Mouse (Mus musculus) embryonic facial prominence, embryonic 15.5 days (tissue): ENCODE measurements around the gene Col4a2. TPM values are rescaled to one million over a fixed set of nuclear protein-coding genes. Genes with fewer than 3 reads are reported as not detected.

Source experiments
- ATAC-seq: fragments of 200-750 bp; cut with Nextera tagmentation; 2 replicates; pipeline ENCODE4 v1.8.0; 2017; ENCODE audit warnings: low read depth, moderate TSS enrichment; ENCODE audit not compliant: insufficient number of reproducible peaks, low FRiP score, low TSS enrichment
- H3K27ac ChIP-seq: fragments of 300-500 bp; sonication (generic); replicated peaks from 2 replicates; pipeline ENCODE4 v1.5.1; 2015; ENCODE audit warnings: mild to moderate bottlenecking, inconsistent platforms
- H3K27me3 ChIP-seq: fragments of 300-500 bp; sonication (generic); 2 replicates; pipeline ENCODE4 v1.6.1; 2015; ENCODE audit warnings: inconsistent platforms
- H3K36me3 ChIP-seq: fragments of 300-500 bp; sonication (generic); 2 replicates; pipeline ENCODE4 v1.6.1; 2015; ENCODE audit warnings: mild to moderate bottlenecking, inconsistent platforms
- H3K4me1 ChIP-seq: fragments of 300-500 bp; sonication (generic); 2 replicates; pipeline ENCODE4 v1.6.1; 2015; ENCODE audit warnings: inconsistent platforms
- H3K4me2 ChIP-seq: fragments of 300-500 bp; sonication (generic); replicated peaks from 2 replicates; pipeline ENCODE4 v1.6.1; 2015; ENCODE audit warnings: mild to moderate bottlenecking, inconsistent platforms
- H3K4me3 ChIP-seq: fragments of 300-500 bp; sonication (generic); replicated peaks from 2 replicates; pipeline ENCODE4 v1.5.1; 2015; ENCODE audit warnings: mild to moderate bottlenecking, inconsistent platforms
- H3K9ac ChIP-seq: fragments of 300-500 bp; sonication (generic); 2 replicates; pipeline ENCODE4 v1.6.1; 2015; ENCODE audit warnings: inconsistent platforms
- H3K9me3 ChIP-seq: fragments of 300-500 bp; sonication (generic); replicated peaks from 2 replicates; pipeline ENCODE4 v1.6.1; 2016; ENCODE audit warnings: inconsistent platforms
- WGBS: fragments of 180-500 bp; shearing (Covaris S2); methylation state at CpG from one replicate; pipeline ENCODE4 v1.1.7; 2015; 5-methylcytosine and 5-hydroxymethylcytosine counted together
- polyA plus RNA-seq: library from polyadenylated mRNA; unstranded; fragments of >200 nt; fragmentation: Nextera tagmentation; extraction: Ambion mirVana; gene quantifications from 2 replicates; pipeline ENCODE4 v1.2.1, GENCODE M21; 2015

Gene Col4a2
- polyA plus RNA-seq, 1 experiment from 2014 or later: 86.9 TPM

- Histone ChIP-seq H3K36me3 (peaks cover 32% of the 10 kb centered on the region), H3K9ac (no peak overlapping the region), H3K4me3 (no peak overlapping the region), H3K27me3 (no peaks in the 10 kb centered on the region; the same call in 1 of the 2 replicates), H3K4me1 (0 out of 2 replicates have a peak, but pooled peaks cover 4% of the 10 kb centered on the region), H3K27ac (no peak overlapping the region), H3K4me2 (no peak overlapping the region), H3K9me3 (no peaks in the 10 kb centered on the region)
- WGBS: 40% methylated on average over 8 of the region's 8 CpGs
- ATAC-seq: no peak
These were observed 137.8 kb downstream of the Col4a2 start for GRCm38 (mm10) chr8:11450184-11451113.

DNA sequence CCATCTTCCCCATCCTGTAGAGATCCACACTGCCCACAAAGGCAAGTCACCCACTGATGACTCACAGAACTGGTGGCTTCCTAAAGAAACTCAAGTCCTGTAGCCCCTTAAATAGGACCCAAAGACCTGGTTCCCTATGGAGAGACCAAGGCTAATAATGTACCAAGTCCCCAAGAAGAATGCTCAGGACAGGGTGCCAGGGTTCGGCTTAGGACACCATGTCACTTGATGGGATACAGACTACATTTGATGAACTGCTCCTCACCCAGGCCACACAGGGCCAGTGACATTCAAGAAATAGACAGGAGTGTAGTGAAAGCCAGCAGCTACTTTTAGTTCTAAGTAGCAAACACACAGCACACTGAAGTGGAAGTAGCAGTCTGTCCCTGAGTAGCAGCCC is 139.5 kb downstream of the Col4a2 start:
- Histone ChIP-seq H3K4me3 (no peak overlapping the region), H3K36me3 (peaks cover 16% of the 10 kb centered on the region; the same call in 1 of the 2 replicates), H3K4me2 (no peak overlapping the region), H3K9me3 (no peaks in the 10 kb centered on the region), H3K27me3 (no peaks in the 10 kb centered on the region; the same call in 1 of the 2 replicates), H3K4me1 (0 out of 2 replicates have a peak, but pooled peaks cover 4% of the 10 kb centered on the region), H3K27ac (no peak overlapping the region), H3K9ac (no peak overlapping the region)
- ATAC-seq: no peak
- WGBS: 91% methylated on average over 1 of the region's 1 CpGs

- Histone ChIP-seq H3K4me2 (no peak overlapping the region), H3K4me1 (0 out of 2 replicates have a peak, but pooled peaks cover 4% of the 10 kb centered on the region), H3K9ac (no peak overlapping the region), H3K9me3 (no peaks in the 10 kb centered on the region), H3K4me3 (no peak overlapping the region), H3K27me3 (no peaks in the 10 kb centered on the region; the same call in 1 of the 2 replicates), H3K27ac (0 out of 2 replicates have a peak overlapping the region, but pooled peaks have one; percentile 18), H3K36me3 (peaks cover 12% of the 10 kb centered on the region; the same call in 1 of the 2 replicates)
- no peak for ATAC-seq
- 55% methylated on average over 3 of the region's 3 CpGs for WGBS
These were observed 140.0 kb downstream of the Col4a2 start for GRCm38 (mm10) chr8:11452559-11452958.

GRCm38 (mm10) chr8:11452974-11453373 is 140.4 kb downstream of the Col4a2 start:
- Histone ChIP-seq H3K36me3 (0 out of 2 replicates have a peak, but pooled peaks cover 8% of the 10 kb centered on the region), H3K27me3 (no peaks in the 10 kb centered on the region; the same call in 1 of the 2 replicates), H3K9me3 (no peaks in the 10 kb centered on the region), H3K4me3 (no peak overlapping the region), H3K27ac (0 out of 2 replicates have a peak overlapping the region, but pooled peaks have one; percentile 18), H3K9ac (no peak overlapping the region), H3K4me1 (peaks cover 7% of the 10 kb centered on the region; the same call in 1 of the 2 replicates), H3K4me2 (no peak overlapping the region)
- WGBS: 27% methylated on average over 4 of the region's 4 CpGs
- ATAC-seq: no peak

DNA sequence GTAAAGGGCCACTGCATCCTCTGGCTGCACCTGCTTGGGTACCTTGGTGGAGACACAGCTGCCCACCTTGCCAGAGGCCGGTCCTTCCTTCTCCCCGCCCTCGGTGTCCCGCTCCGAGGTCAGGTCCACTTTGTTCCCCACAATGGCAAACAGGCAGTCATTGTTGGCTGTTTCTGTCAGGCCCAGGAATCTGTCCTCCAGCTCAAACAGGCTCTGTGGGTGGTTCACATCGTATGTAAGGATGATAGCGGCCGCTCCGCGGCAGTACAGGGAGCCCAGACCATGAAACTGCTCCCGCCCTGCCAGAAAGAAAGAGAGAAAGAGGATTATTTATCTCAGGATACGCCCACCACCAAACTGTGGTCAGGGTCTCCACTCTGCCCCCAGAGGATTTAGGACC is 141.6 kb downstream of the Col4a2 start:
- Histone ChIP-seq H3K9ac (no peak overlapping the region), H3K4me3 (no peak overlapping the region), H3K9me3 (no peaks in the 10 kb centered on the region), H3K36me3 (no peaks in the 10 kb centered on the region), H3K4me1 (peaks cover 7% of the 10 kb centered on the region; the same call in 1 of the 2 replicates), H3K27ac (no peak overlapping the region), H3K27me3 (no peaks in the 10 kb centered on the region; the same call in 1 of the 2 replicates), H3K4me2 (no peak overlapping the region)
- ATAC-seq: no peak
- 44% methylated on average over 12 of the region's 12 CpGs for WGBS

GRCm38 (mm10) chr8:11457278-11457677 is 144.7 kb downstream of the Col4a2 start:
- Histone ChIP-seq H3K4me2 (no peak overlapping the region), H3K36me3 (no peaks in the 10 kb centered on the region), H3K27me3 (no peaks in the 10 kb centered on the region), H3K9me3 (no peaks in the 10 kb centered on the region), H3K27ac (no peak overlapping the region), H3K9ac (no peak overlapping the region), H3K4me3 (no peak overlapping the region), H3K4me1 (peaks cover 10% of the 10 kb centered on the region; the same call in 1 of the 2 replicates)
- WGBS: 54% methylated on average over 3 of the region's 3 CpGs
- ATAC-seq: no peak

GRCm38 (mm10) chr8:11457981-11458836 is 145.6 kb downstream of the Col4a2 start:
- ATAC-seq: no peak
- Histone ChIP-seq H3K9ac (no peak overlapping the region), H3K4me2 (no peak overlapping the region), H3K27ac (peak overlapping the region; percentile 34; the same call in 1 of the 2 replicates), H3K4me3 (no peak overlapping the region), H3K4me1 (peaks cover 10% of the 10 kb centered on the region; the same call in 1 of the 2 replicates), H3K9me3 (no peaks in the 10 kb centered on the region), H3K27me3 (no peaks in the 10 kb centered on the region), H3K36me3 (no peaks in the 10 kb centered on the region)
- 27% methylated on average over 12 of the region's 12 CpGs for WGBS

DNA sequence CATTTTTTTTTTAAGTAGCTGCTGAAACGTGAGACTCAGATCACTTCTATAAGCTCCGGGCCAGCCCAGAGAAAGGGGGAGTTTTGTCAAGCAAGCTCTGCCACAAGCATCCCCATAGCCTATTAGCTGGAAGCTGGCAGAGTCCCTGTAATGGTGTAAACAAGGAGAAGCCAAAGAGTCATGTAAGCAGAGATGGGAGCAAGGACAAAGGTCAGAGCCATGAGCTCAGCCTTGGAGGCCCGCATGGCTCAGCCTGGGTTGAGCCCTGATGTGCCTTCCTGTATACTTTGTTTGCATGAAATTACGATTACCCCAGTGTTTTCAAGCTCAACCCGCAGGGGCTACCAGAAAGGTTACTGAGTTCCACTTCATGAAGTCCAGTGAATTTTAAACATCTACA is 146.4 kb downstream of the Col4a2 start:
- Histone ChIP-seq H3K4me2 (no peak overlapping the region), H3K9me3 (no peaks in the 10 kb centered on the region), H3K4me3 (no peak overlapping the region), H3K9ac (no peak overlapping the region), H3K4me1 (peaks cover 9% of the 10 kb centered on the region; the same call in 1 of the 2 replicates), H3K27me3 (no peaks in the 10 kb centered on the region), H3K36me3 (no peaks in the 10 kb centered on the region), H3K27ac (0 out of 2 replicates have a peak overlapping the region, but pooled peaks have one; percentile 34)
- 28% methylated on average over 5 of the region's 5 CpGs for WGBS
- ATAC-seq: 0 out of 2 replicates have a peak, but pooled peaks have one; percentile 26

DNA sequence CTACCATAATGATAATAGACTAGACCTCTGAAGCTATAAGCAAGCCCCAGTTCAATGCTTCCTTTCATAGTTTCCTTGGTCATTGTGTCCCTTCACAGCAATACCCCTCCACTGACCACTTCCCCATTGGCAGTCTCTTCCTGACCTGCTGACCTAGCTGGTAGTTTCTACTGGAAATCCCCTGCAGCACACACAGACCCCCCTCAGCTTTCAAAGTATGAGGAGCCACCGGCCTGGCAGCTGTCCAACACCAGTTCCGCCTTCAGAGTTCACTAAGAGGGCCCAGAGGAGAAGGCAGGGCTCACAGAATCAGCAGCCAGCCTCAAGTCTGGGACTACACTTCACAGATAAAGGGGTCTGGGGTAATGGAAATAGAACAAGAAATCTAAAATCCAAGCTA is 148.3 kb downstream of the Col4a2 start:
- 28% methylated on average over 2 of the region's 2 CpGs for WGBS
- ATAC-seq: no peak
- H3K4me1 ChIP-seq: peaks cover 7% of the 10 kb centered on the region; the same call in 1 of the 2 replicates
- no peak overlapping the region for H3K9ac ChIP-seq
- H3K27me3 ChIP-seq: no peaks in the 10 kb centered on the region
- H3K4me2 ChIP-seq: no peak overlapping the region
- H3K9me3 ChIP-seq: no peaks in the 10 kb centered on the region
- no peak overlapping the region for H3K4me3 ChIP-seq
- H3K36me3 ChIP-seq: no peaks in the 10 kb centered on the region
- H3K27ac ChIP-seq: no peak overlapping the region

GRCm38 (mm10) chr8:11461847-11462246 is 149.2 kb downstream of the Col4a2 start:
- H3K36me3 ChIP-seq: no peaks in the 10 kb centered on the region
- peaks cover 7% of the 10 kb centered on the region; the same call in 1 of the 2 replicates for H3K4me1 ChIP-seq
- H3K4me2 ChIP-seq: no peak overlapping the region
- ATAC-seq: no peak
- no peak overlapping the region for H3K4me3 ChIP-seq
- no peaks in the 10 kb centered on the region for H3K9me3 ChIP-seq
- H3K27ac ChIP-seq: no peak overlapping the region
- H3K27me3 ChIP-seq: no peaks in the 10 kb centered on the region
- H3K9ac ChIP-seq: no peak overlapping the region
- WGBS: 52% methylated on average over 2 of the region's 2 CpGs
